Mouse (Mus musculus) CD4-positive helper T cell, adult 2 months (primary cell): ENCODE measurements around the gene Lman2.

ENCODE experiments used
- DNase-seq: peaks from one replicate; pipeline ENCODE4 v3.0.0-alpha.2; 2012; ENCODE audit warnings: low read depth, missing footprints, low spot score

Gene Lman2

GRCm38 (mm10) chr13:55371007-55371681, 8.6 kb upstream of the Lman2 start:
- no peak for DNase-seq

GRCm38 (mm10) chr13:55370234-55370633, 7.7 kb upstream of the Lman2 start:
- no peak for DNase-seq

DNA sequence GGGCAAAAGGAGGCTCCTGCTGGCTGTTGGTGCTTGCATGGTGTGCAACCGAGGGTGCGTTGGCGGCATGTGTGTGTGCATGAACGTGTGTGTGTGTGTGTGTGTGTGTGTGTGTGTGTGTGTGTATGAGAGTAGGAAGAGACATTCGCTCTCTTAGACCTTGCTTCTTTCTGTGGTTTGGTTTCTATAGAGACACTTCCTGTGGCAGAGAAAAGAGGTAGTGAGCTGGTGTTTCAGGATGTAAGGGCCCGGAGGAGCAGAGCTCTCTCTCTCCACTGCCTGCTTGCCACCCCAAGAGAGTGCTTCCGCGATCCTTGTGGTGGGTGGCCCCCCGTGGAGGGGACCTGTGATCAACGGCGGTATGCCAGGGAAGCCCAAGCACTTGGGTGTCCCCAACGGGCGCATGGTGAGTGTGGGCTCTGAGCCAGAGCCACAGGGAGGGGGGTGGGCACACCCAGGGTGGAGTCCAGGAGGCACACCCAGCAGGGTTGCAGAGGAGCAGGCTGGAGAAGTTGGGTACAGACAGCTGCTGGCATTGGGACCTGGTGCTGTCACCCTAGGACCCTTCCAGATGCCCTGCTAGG, 7.0 kb upstream of the Lman2 start, which contains the start of gene Rgs14:
Gene Rgs14 (plus strand): TSS at position 202 of the 584 bp plus-strand sequence.
- DNase-seq = peak; percentile 90

- no peak for DNase-seq
Measured at GRCm38 (mm10) chr13:55368401-55368800, 5.8 kb upstream of the Lman2 start.

- no peak for DNase-seq
Measured at GRCm38 (mm10) chr13:55361974-55362452, 570 bp downstream of the Lman2 start.

- no peak for DNase-seq
Measured at GRCm38 (mm10) chr13:55361145-55361544, 1.4 kb downstream of the Lman2 start.

GRCm38 (mm10) chr13:55346745-55347144, 15.8 kb downstream of the Lman2 start:
- no peak for DNase-seq

DNA sequence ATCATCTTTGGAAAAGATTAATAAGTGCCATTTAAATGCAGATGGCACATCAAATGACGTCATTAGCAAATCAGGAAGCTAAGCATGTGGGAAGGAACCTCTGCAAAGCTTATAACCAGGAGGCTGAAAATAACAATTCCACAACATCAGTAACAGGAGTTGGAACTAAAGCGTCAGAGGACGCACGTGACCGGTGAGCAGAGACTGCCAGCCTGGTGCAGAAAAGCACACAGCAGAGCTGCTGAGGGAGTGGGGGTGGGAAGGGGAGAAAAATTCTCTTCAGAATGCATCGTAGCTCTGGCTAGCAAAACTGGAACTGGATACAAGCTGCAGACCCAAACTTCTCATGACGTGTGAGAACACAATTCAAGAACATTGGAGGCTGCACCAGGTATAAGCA, 18.3 kb downstream of the Lman2 start:
- DNase-seq = no peak

- DNase-seq = no peak
Measured at GRCm38 (mm10) chr13:55342469-55342868, 20.1 kb downstream of the Lman2 start.

- peak; percentile 61 for DNase-seq
Measured at GRCm38 (mm10) chr13:55339259-55339658, 23.3 kb downstream of the Lman2 start.

- no peak for DNase-seq
Measured at GRCm38 (mm10) chr13:55338131-55339054, 24.2 kb downstream of the Lman2 start.

DNA sequence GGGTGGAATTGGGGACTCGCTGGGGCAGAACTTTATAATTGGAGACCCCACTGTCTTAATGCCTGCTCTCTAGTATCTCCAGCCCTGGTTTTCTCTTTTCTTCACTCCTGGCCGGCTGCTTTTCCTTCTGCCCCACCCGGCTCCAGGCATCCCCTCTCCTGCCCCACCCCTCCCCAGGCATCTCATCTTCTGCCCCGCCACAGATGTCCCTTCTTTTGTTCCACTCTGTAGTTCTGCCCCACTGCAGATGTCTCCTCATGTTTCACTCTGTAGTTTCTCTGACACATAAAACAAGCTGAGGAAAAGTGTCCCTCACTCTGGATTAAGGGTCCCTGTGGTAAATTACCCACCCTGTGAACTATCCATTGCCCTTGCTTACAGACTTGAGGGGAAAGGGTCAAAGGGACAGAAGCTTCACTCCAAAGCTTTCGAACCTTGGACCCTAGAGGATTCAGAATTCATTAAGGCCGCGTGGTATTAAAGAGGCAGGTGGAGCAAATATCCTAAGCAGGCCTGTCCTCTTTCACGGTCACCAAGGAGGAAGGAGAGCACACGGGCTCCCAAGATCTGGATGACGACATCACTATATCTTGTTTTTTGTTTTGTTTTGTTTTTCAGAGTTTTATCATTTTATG, 25.1 kb downstream of the Lman2 start:
- no peak for DNase-seq

DNA sequence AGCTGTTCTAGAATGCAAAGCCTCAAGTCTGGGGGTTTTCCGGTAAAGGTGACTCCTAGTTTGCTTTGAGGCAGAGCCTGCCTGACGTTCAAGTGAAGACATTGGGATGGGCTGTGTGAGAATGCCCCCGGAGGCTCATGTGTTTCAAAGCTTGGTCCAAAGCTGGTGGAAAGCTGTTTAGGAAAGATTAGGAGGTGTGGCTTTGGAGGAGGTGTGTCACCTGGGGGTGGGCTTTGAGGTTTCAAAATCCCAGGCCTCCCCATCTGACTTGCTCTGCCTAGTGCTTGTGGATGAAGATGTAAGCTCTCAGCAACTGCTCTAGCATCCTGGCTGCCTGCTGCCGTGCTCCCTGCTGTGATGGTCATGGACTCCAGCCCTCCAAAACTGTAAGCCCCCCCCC, 26.9 kb downstream of the Lman2 start:
- DNase-seq = no peak

DNA sequence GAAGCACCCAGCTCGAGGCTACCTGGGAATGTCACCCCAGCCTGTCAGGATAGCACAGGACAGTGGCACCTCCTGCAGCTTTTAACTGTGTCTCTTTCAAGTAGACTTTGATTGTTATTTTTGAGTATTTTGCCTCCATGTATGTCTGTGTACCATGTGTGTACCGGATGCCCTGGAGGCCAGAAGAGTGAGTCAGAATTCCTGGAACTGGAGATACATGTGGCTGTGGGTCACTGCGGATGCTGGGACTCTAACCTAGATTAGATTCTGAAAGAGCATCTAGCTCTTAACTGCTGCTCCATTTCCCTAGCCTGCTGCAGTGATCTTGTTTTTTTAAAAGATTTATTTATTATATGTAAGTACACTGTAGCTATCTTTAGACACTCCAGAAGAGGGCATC, 30.3 kb downstream of the Lman2 start:
- no peak for DNase-seq

DNA sequence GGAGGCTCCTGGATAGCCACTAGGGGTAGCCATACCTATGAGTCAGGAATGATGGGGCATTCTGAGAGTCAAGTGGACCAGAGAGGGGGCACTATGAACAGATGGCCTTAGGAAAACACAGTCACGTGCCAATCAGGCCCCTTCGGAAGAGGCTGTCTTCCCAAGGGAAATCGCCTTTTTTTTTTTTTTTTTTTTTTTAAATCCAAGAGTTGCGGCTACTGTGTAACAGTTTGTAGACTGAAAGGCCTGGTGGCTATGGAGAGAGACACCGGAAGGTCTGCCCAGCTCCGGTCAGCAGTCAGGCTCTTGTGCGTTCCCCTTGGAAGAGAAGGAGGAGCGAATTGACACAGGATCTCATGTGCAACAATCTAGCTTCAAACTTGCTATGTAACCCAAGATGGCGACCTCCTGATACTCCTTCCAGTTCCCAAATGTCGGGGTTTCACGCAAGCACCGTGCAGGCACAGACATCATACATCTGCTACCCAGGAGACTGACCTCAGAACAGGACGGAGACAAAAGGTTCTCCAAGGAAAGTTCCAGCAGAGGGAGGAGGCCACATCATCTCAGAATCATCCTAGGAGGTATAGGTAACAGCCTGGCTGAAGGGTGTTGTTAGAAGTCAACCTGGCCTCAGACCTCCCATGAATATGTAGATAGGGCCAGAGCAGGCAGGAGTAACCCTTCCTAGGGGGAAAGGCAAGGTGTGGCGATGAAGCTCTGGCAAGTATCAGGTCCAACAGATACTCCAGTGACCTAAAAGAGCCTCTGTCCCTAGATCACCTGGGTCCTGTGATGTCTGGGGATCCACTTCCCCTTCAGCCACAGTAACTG, 31.8 kb downstream of the Lman2 start:
- DNase-seq = no peak

- peak; percentile 91 for DNase-seq
Measured at GRCm38 (mm10) chr13:55329683-55330566, 32.7 kb downstream of the Lman2 start, which contains the start of gene Mxd3. TSS of gene Mxd3 (minus strand) at chr13:55329823.

- no peak for DNase-seq
Measured at GRCm38 (mm10) chr13:55329109-55329682, 33.4 kb downstream of the Lman2 start.

DNA sequence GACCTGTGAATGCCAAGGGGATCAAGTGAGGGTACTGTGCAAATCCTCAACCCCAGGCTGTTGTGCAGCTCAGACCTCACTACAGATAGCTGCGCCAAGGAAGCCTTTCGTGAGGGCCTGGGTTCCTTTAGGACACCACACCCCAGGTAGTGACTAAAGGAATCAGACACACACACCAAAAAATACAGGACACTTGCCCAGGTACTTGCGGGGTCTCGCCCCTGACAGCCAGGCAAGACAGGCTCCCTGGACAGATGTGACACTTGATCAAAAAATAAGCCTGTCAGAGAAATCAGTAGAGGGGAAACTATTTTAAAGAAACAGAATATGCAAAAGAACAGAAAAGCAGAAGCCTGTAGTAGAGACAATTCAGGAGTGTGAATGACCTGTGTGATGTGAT, 33.9 kb downstream of the Lman2 start:
- DNase-seq = no peak

DNA sequence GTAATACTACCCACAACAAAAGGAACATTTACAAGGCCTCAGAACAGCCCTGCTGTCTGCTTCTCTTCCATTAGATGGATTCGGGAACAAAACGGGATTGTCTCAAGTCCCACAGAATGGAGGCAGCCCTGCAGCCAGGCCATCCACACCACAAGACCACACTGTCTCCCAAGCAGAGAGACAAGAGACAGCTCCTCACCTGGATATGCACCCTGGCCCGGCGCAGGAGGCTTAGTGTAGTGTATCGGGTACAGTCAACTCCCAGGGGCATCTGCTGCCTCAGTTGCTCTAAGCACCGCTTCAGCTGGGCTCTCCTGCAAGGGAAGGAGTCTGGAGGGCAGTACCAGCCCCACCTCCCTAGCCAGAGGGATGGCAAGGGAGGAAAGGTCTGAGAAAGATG, 34.4 kb downstream of the Lman2 start:
- peak; percentile 21 for DNase-seq
